Mouse (Mus musculus) kidney, adult 2 months (tissue): ENCODE results near the gene Tapt1.

Experiments used
- CTCF ChIP-seq: fragments of 200-500 bp; conservative IDR thresholded peaks from 2 replicates; pipeline ENCODE4 v1.5.1; 2011; ENCODE audit warnings: low read depth, mild to moderate bottlenecking, control low read depth, low read length, moderate library complexity, mixed read lengths; ENCODE audit not compliant: insufficient read depth, insufficient read length
- POLR2A ChIP-seq: fragments of 200-500 bp; IDR thresholded peaks from one replicate; pipeline ENCODE4 v1.6.1; 2011; ENCODE audit warnings: low read depth, low read length, control low read depth

DNA sequence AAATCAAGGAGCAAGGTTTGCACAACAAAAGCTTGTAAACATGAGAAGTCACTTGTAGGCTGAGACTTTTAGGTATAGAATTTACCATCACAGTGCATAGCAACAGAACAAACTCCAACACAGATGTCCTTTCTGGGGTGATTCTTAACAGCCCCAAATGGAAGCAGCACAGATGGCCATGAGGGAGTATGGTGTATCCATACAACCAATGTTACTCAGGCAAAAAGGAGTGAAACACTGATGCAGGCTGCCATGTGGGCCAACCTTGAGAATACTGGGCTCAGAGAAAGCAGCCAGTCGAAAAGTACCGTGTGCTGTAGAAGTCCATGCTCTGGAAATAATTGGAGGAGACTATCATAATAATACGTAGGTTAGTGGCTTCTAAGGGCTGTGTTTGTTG, 68.0 kb downstream of the Tapt1 start:
- TF ChIP-seq POLR2A = no peak
- no peak for TF ChIP-seq CTCF
